Mouse (Mus musculus) midbrain, embryonic 11.5 days (tissue): ENCODE data around the gene Rps11. TPM values are rescaled to one million over a fixed set of nuclear protein-coding genes. Genes with fewer than 3 reads are reported as not detected.

Experiments used
- ATAC-seq: fragments of 200-750 bp; cut with Nextera tagmentation; 2 replicates; pipeline ENCODE4 v1.8.0; 2017; ENCODE audit warnings: moderate TSS enrichment, moderate library complexity; ENCODE audit not compliant: low FRiP score
- DNase-seq: peaks from one replicate; pipeline ENCODE4 v3.0.0; 2015; ENCODE audit warnings: low spot score; ENCODE audit errors: missing footprints
- H3K27ac ChIP-seq: fragments of 300-500 bp; sonication (generic); 2 replicates; pipeline ENCODE4 v1.5.1; 2014; ENCODE audit warnings: low read depth, low read length
- H3K27me3 ChIP-seq: fragments of 300-500 bp; sonication (generic); 2 replicates; pipeline ENCODE4 v1.6.1; 2014; ENCODE audit warnings: mild to moderate bottlenecking, low read length, moderate library complexity, mixed read lengths; ENCODE audit not compliant: control insufficient read depth, insufficient read depth
- H3K36me3 ChIP-seq: fragments of 300-500 bp; sonication (generic); 2 replicates; pipeline ENCODE4 v1.6.1; 2014; ENCODE audit warnings: mild to moderate bottlenecking, low read length, moderate library complexity, mixed read lengths; ENCODE audit not compliant: control insufficient read depth, insufficient read depth
- H3K4me1 ChIP-seq: fragments of 300-500 bp; sonication (generic); 2 replicates; pipeline ENCODE4 v1.6.1; 2014; ENCODE audit warnings: low read length; ENCODE audit not compliant: control insufficient read depth, insufficient read depth
- H3K4me2 ChIP-seq: fragments of 300-500 bp; sonication (generic); 2 replicates; pipeline ENCODE4 v1.6.1; 2014; ENCODE audit warnings: mild to moderate bottlenecking, moderate library complexity
- H3K4me3 ChIP-seq: fragments of 300-500 bp; sonication (generic); 2 replicates; pipeline ENCODE4 v1.5.1; 2014; ENCODE audit warnings: low read depth, low read length
- H3K9ac ChIP-seq: fragments of 300-500 bp; sonication (generic); 2 replicates; pipeline ENCODE4 v1.6.1; 2014; ENCODE audit warnings: low read length
- H3K9me3 ChIP-seq: fragments of 300-500 bp; sonication (generic); 2 replicates; pipeline ENCODE4 v1.6.1; 2016; ENCODE audit warnings: low read length; ENCODE audit not compliant: control insufficient read depth
- WGBS: fragments of 180-500 bp; shearing (Covaris S2); extraction: QIAGEN DNeasy Blood & Tissue Kit; methylation state at CpG from one replicate; pipeline ENCODE4 v1.1.7; 2014; 5-methylcytosine and 5-hydroxymethylcytosine counted together
- polyA plus RNA-seq: library from polyadenylated mRNA; unstranded; fragments of >200 nt; fragmentation: Nextera tagmentation; extraction: Ambion mirVana; gene quantifications from 2 replicates; pipeline ENCODE4 v1.2.1, GENCODE M21; 2014

The Rps11 gene
- polyA plus RNA-seq, 1 experiment from 2014 or later, result 1,392 TPM

GRCm38 (mm10) chr7:45149545-45149944 lies 25.3 kb upstream of the Rps11 start:
- H3K4me3 ChIP-seq, result no peak overlapping the region
- 26% methylated on average over 6 of the region's 6 CpGs for WGBS
- H3K36me3 ChIP-seq, result no peaks in the 10 kb centered on the region; the same call in 1 of the 2 replicates
- H3K9me3 ChIP-seq, result no peaks in the 10 kb centered on the region
- no peak overlapping the region for H3K4me2 ChIP-seq
- no peak overlapping the region for H3K27ac ChIP-seq
- no peak overlapping the region for H3K9ac ChIP-seq
- no peaks in the 10 kb centered on the region for H3K27me3 ChIP-seq
- DNase-seq, result no peak
- no peak for ATAC-seq
- H3K4me1 ChIP-seq, result peaks cover 9% of the 10 kb centered on the region

- ATAC-seq, result no peak
- no peak overlapping the region for H3K9ac ChIP-seq
- 69% methylated on average over 4 of the region's 4 CpGs for WGBS
- H3K4me2 ChIP-seq, result no peak overlapping the region
- H3K4me3 ChIP-seq, result no peak overlapping the region
- H3K36me3 ChIP-seq, result no peaks in the 10 kb centered on the region; the same call in 1 of the 2 replicates
- DNase-seq, result no peak
- H3K4me1 ChIP-seq, result peaks cover 8% of the 10 kb centered on the region
- H3K27ac ChIP-seq, result no peak overlapping the region
- no peaks in the 10 kb centered on the region for H3K9me3 ChIP-seq
- H3K27me3 ChIP-seq, result no peaks in the 10 kb centered on the region
Observed at GRCm38 (mm10) chr7:45148534-45149098, 24.4 kb upstream of the Rps11 start.

GRCm38 (mm10) chr7:45147899-45148298 lies 23.7 kb upstream of the Rps11 start:
- no peak for DNase-seq
- peaks cover 3% of the 10 kb centered on the region; the same call in 1 of the 2 replicates for H3K4me1 ChIP-seq
- H3K9ac ChIP-seq, result no peak overlapping the region
- no peaks in the 10 kb centered on the region for H3K27me3 ChIP-seq
- 94% methylated on average over 11 of the region's 11 CpGs for WGBS
- no peak for ATAC-seq
- no peaks in the 10 kb centered on the region for H3K9me3 ChIP-seq
- H3K4me3 ChIP-seq, result no peak overlapping the region
- H3K27ac ChIP-seq, result no peak overlapping the region
- no peaks in the 10 kb centered on the region; the same call in 1 of the 2 replicates for H3K36me3 ChIP-seq
- no peak overlapping the region for H3K4me2 ChIP-seq

- H3K9ac ChIP-seq, result no peak overlapping the region
- no peaks in the 10 kb centered on the region for H3K27me3 ChIP-seq
- H3K4me2 ChIP-seq, result no peak overlapping the region
- no peak for ATAC-seq
- no peak overlapping the region for H3K4me3 ChIP-seq
- H3K9me3 ChIP-seq, result no peaks in the 10 kb centered on the region
- H3K36me3 ChIP-seq, result no peaks in the 10 kb centered on the region; the same call in 1 of the 2 replicates
- peaks cover 3% of the 10 kb centered on the region; the same call in 1 of the 2 replicates for H3K4me1 ChIP-seq
- 94% methylated on average over 11 of the region's 11 CpGs for WGBS
- DNase-seq, result no peak
- no peak overlapping the region for H3K27ac ChIP-seq
Observed at GRCm38 (mm10) chr7:45147267-45147666, 23.0 kb upstream of the Rps11 start.

- 95% methylated on average over 8 of the region's 8 CpGs for WGBS
- Histone ChIP-seq H3K36me3 (no peaks in the 10 kb centered on the region; the same call in 1 of the 2 replicates), H3K9me3 (no peaks in the 10 kb centered on the region)
Observed at GRCm38 (mm10) chr7:45145460-45145859, 21.2 kb upstream of the Rps11 start.

GRCm38 (mm10) chr7:45144368-45145174 lies 20.3 kb upstream of the Rps11 start:
- DNase-seq, result no peak
- Histone ChIP-seq H3K9me3 (no peaks in the 10 kb centered on the region), H3K4me2 (no peak overlapping the region), H3K27ac (no peak overlapping the region), H3K36me3 (no peaks in the 10 kb centered on the region; the same call in 1 of the 2 replicates), H3K4me1 (peaks cover 3% of the 10 kb centered on the region; the same call in 1 of the 2 replicates), H3K9ac (no peak overlapping the region), H3K27me3 (no peaks in the 10 kb centered on the region), H3K4me3 (no peak overlapping the region)
- no peak for ATAC-seq
- WGBS, result 87% methylated on average over 13 of the region's 13 CpGs

More at GRCm38 (mm10) chr7:45145460-45145859, 21.2 kb upstream of the Rps11 start:
- Histone ChIP-seq H3K9ac (no peak overlapping the region), H3K27ac (no peak overlapping the region), H3K4me1 (peaks cover 3% of the 10 kb centered on the region; the same call in 1 of the 2 replicates), H3K27me3 (no peaks in the 10 kb centered on the region), H3K4me2 (no peak overlapping the region), H3K4me3 (no peak overlapping the region)
- ATAC-seq (no peak), DNase-seq (no peak)

GRCm38 (mm10) chr7:45141914-45142313 lies 17.7 kb upstream of the Rps11 start:
- Histone ChIP-seq H3K27ac (no peak overlapping the region), H3K4me2 (no peak overlapping the region), H3K27me3 (no peaks in the 10 kb centered on the region; the same call in 1 of the 2 replicates), H3K9ac (no peak overlapping the region), H3K4me1 (no peaks in the 10 kb centered on the region), H3K9me3 (no peaks in the 10 kb centered on the region), H3K4me3 (no peak overlapping the region), H3K36me3 (no peaks in the 10 kb centered on the region; the same call in 1 of the 2 replicates)
- WGBS, result 94% methylated on average over 5 of the region's 5 CpGs
- DNase-seq (no peak), ATAC-seq (no peak)

GRCm38 (mm10) chr7:45141319-45141718 lies 17.1 kb upstream of the Rps11 start:
- no peak overlapping the region for H3K4me2 ChIP-seq
- H3K4me1 ChIP-seq, result no peaks in the 10 kb centered on the region
- 89% methylated on average over 3 of the region's 3 CpGs for WGBS
- H3K27me3 ChIP-seq, result no peaks in the 10 kb centered on the region; the same call in 1 of the 2 replicates
- no peaks in the 10 kb centered on the region; the same call in 1 of the 2 replicates for H3K36me3 ChIP-seq
- H3K9me3 ChIP-seq, result no peaks in the 10 kb centered on the region
- no peak overlapping the region for H3K9ac ChIP-seq
- no peak for DNase-seq
- H3K27ac ChIP-seq, result no peak overlapping the region
- ATAC-seq, result no peak
- H3K4me3 ChIP-seq, result no peak overlapping the region
